Mouse (Mus musculus): Measurements from ENCODE around the gene Trim60. TPM values are rescaled to one million over a fixed set of nuclear protein-coding genes. Genes with fewer than 3 reads are reported as not detected.

Trim60 gene
- not detected in 2 replicates for polyA plus RNA-seq (2015; fragmentation: Nextera tagmentation; extraction: Ambion mirVana)

- ATAC-seq (ENCODE audit: low read depth) = no peak
- H3K27me3 ChIP-seq (ENCODE audit: control insufficient read depth, insufficient read depth, low read depth, low read length) = no peaks in the 10 kb centered on the region
- 66% methylated on average over 8 of the region's 8 CpGs for WGBS (ENCODE audit: insufficient replicate concordance)
Measured at GRCm38 (mm10) chr8:65018423-65018822, at the start of gene Trim60, which contains the start of gene Trim61. TSS of gene Trim60 (minus strand) at chr8:65018584. TSS of gene Trim61 (minus strand) at chr8:65018523.

DNA sequence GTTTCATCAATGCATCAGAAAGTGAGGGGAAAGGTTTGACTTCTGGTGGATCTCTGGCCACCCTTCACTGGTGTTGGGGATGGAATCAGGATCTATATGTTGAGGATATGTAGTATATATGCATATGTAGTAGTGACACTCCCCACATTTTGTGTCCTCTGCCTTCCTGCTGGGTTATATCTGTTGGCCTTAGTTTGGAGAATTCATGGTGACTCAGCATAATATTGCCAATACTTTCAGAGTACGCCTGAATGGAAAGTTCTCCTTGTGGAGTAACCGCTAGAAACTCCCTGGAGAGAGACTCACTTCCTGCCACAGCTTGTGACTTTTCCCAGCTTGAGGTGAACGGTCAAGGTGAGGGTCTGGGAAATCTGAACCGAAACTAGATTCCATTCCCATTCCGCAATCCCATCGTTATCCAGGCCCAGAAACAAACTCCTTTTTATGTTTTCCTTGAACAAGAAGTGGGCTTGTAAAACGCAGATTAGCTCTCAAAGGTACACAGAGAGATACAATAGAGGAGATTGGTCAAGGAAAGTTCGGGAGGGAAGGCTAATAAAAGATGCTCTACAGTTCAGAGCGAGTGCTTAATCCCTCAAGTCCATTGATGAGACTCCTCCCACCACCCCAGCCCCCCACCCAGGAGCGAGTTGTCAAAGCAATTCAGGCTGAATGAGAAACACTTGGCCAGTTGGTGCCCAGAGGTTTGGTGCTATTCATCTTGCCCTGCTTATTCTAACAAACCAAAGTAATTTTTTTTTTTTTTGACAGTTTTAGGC is 49.5 kb upstream of the Trim60 start:
- ATAC-seq (ENCODE audit: low read depth) = no peak
- Histone ChIP-seq H3K9ac (ENCODE audit: low read depth, low read length) (no peak overlapping the region), H3K27me3 (ENCODE audit: control insufficient read depth, insufficient read depth, low read depth, low read length) (no peaks in the 10 kb centered on the region), H3K9me3 (replicated peaks; ENCODE audit: control insufficient read depth, low read length) (no peaks in the 10 kb centered on the region), H3K27ac (ENCODE audit: low read length) (no peak overlapping the region), H3K4me1 (ENCODE audit: control insufficient read depth, low read depth, low read length) (no peaks in the 10 kb centered on the region), H3K36me3 (ENCODE audit: control insufficient read depth, insufficient read depth) (no peaks in the 10 kb centered on the region), H3K4me2 (ENCODE audit: low read depth, low read length) (no peak overlapping the region), H3K4me3 (ENCODE audit: low read depth, low read length) (no peak overlapping the region)
- WGBS (ENCODE audit: insufficient replicate concordance) = 50% methylated on average over 10 of the region's 10 CpGs

More at GRCm38 (mm10) chr8:65018423-65018822, at the start of gene Trim60, which contains the start of gene Trim61:
- Histone ChIP-seq H3K4me1 (ENCODE audit: control insufficient read depth, low read depth, low read length) (no peaks in the 10 kb centered on the region), H3K36me3 (ENCODE audit: control insufficient read depth, insufficient read depth) (no peaks in the 10 kb centered on the region), H3K4me3 (ENCODE audit: low read depth, low read length) (no peak within 1 kb of the TSS), H3K27ac (ENCODE audit: low read length) (no peak within 1 kb of the TSS), H3K9me3 (replicated peaks; ENCODE audit: control insufficient read depth, low read length) (no peaks in the 10 kb centered on the region), H3K9ac (ENCODE audit: low read depth, low read length) (no peak within 1 kb of the TSS), H3K4me2 (ENCODE audit: low read depth, low read length) (no peak within 1 kb of the TSS)

GRCm38 (mm10) chr8:65067031-65067430 is 48.6 kb upstream of the Trim60 start:
- no peaks in the 10 kb centered on the region for H3K36me3 ChIP-seq (ENCODE audit: control insufficient read depth, insufficient read depth)
- H3K9me3 ChIP-seq (replicated peaks; ENCODE audit: control insufficient read depth, low read length) = no peaks in the 10 kb centered on the region
- no peak overlapping the region for H3K4me3 ChIP-seq (ENCODE audit: low read depth, low read length)
- no peak overlapping the region for H3K9ac ChIP-seq (ENCODE audit: low read depth, low read length)
- no peaks in the 10 kb centered on the region for H3K4me1 ChIP-seq (ENCODE audit: control insufficient read depth, low read depth, low read length)
- no peak overlapping the region for H3K27ac ChIP-seq (ENCODE audit: low read length)
- H3K4me2 ChIP-seq (ENCODE audit: low read depth, low read length) = no peak overlapping the region
- no peaks in the 10 kb centered on the region for H3K27me3 ChIP-seq (ENCODE audit: control insufficient read depth, insufficient read depth, low read depth, low read length)
- no peak for ATAC-seq (ENCODE audit: low read depth)
- WGBS (ENCODE audit: insufficient replicate concordance) = 72% methylated on average over 4 of the region's 4 CpGs

GRCm38 (mm10) chr8:65065622-65066021 is 47.2 kb upstream of the Trim60 start:
- WGBS (ENCODE audit: insufficient replicate concordance) = 81% methylated on average over 3 of the region's 3 CpGs
- no peaks in the 10 kb centered on the region for H3K36me3 ChIP-seq (ENCODE audit: control insufficient read depth, insufficient read depth)
- H3K27ac ChIP-seq (ENCODE audit: low read length) = no peak overlapping the region
- no peak overlapping the region for H3K4me2 ChIP-seq (ENCODE audit: low read depth, low read length)
- H3K27me3 ChIP-seq (ENCODE audit: control insufficient read depth, insufficient read depth, low read depth, low read length) = no peaks in the 10 kb centered on the region
- no peaks in the 10 kb centered on the region for H3K4me1 ChIP-seq (ENCODE audit: control insufficient read depth, low read depth, low read length)
- no peak overlapping the region for H3K9ac ChIP-seq (ENCODE audit: low read depth, low read length)
- no peak overlapping the region for H3K4me3 ChIP-seq (ENCODE audit: low read depth, low read length)
- no peaks in the 10 kb centered on the region for H3K9me3 ChIP-seq (replicated peaks; ENCODE audit: control insufficient read depth, low read length)
- ATAC-seq (ENCODE audit: low read depth) = no peak

DNA sequence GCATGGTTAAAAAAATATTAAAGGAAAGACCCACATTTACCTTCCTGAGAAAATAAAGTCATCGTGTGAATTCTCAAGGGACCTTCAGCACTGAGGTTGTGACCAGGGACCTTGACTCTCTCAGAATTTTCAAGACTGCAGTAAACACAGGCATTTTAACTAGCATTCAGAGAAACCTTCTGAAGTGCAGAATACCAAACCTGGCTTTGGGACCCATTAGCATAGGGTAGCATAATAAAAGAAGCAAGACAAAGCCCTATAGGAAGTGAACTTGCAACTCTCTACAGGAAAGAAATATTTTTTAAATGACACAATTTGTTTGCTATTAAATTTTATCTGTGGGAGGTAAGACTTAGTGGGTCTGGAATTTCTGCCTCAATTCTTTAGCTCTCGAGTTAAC is 45.7 kb upstream of the Trim60 start:
- Histone ChIP-seq H3K4me3 (ENCODE audit: low read depth, low read length) (no peak overlapping the region), H3K36me3 (ENCODE audit: control insufficient read depth, insufficient read depth) (no peaks in the 10 kb centered on the region), H3K27ac (ENCODE audit: low read length) (no peak overlapping the region), H3K9me3 (replicated peaks; ENCODE audit: control insufficient read depth, low read length) (no peaks in the 10 kb centered on the region), H3K9ac (ENCODE audit: low read depth, low read length) (no peak overlapping the region), H3K27me3 (ENCODE audit: control insufficient read depth, insufficient read depth, low read depth, low read length) (no peaks in the 10 kb centered on the region), H3K4me1 (ENCODE audit: control insufficient read depth, low read depth, low read length) (no peaks in the 10 kb centered on the region), H3K4me2 (ENCODE audit: low read depth, low read length) (no peak overlapping the region)
- ATAC-seq (ENCODE audit: low read depth) = no peak
- WGBS (ENCODE audit: insufficient replicate concordance) = 36% methylated on average over 2 of the region's 2 CpGs

- WGBS (ENCODE audit: insufficient replicate concordance) = 63% methylated on average over 4 of the region's 4 CpGs
Measured at GRCm38 (mm10) chr8:65062195-65062594, 43.8 kb upstream of the Trim60 start.

DNA sequence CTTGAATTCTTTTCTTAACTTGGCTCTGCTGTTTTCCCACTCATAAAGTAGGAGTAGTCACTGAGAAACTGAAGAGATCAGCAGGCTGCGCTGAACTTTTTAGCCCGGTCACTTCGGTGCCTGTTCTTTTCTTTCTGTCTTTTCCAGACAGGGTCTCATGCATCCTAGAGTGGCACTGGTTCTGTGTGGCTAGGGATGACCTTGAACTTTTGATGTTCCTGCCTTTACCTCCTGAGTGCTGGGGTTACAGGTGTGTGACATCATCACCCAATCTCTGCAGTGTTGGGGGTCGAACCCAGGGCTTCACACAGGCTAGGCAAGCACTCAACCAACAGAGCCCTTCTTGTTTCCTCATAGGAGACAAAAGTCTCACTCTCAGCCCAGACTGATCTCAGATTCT is 38.3 kb upstream of the Trim60 start:
- Histone ChIP-seq H3K4me2 (ENCODE audit: low read depth, low read length) (no peak overlapping the region), H3K4me3 (ENCODE audit: low read depth, low read length) (no peak overlapping the region), H3K36me3 (ENCODE audit: control insufficient read depth, insufficient read depth) (no peaks in the 10 kb centered on the region), H3K9ac (ENCODE audit: low read depth, low read length) (no peak overlapping the region), H3K27me3 (ENCODE audit: control insufficient read depth, insufficient read depth, low read depth, low read length) (no peaks in the 10 kb centered on the region), H3K27ac (ENCODE audit: low read length) (no peak overlapping the region), H3K4me1 (ENCODE audit: control insufficient read depth, low read depth, low read length) (no peaks in the 10 kb centered on the region), H3K9me3 (replicated peaks; ENCODE audit: control insufficient read depth, low read length) (no peaks in the 10 kb centered on the region)
- WGBS (ENCODE audit: insufficient replicate concordance) = 82% methylated on average over 4 of the region's 4 CpGs
- ATAC-seq (ENCODE audit: low read depth) = no peak

More at GRCm38 (mm10) chr8:65062195-65062594, 43.8 kb upstream of the Trim60 start:
- H3K4me3 ChIP-seq (ENCODE audit: low read depth, low read length) = no peak overlapping the region
- H3K4me2 ChIP-seq (ENCODE audit: low read depth, low read length) = no peak overlapping the region
- H3K4me1 ChIP-seq (ENCODE audit: control insufficient read depth, low read depth, low read length) = no peaks in the 10 kb centered on the region
- H3K36me3 ChIP-seq (ENCODE audit: control insufficient read depth, insufficient read depth) = no peaks in the 10 kb centered on the region
- no peaks in the 10 kb centered on the region for H3K27me3 ChIP-seq (ENCODE audit: control insufficient read depth, insufficient read depth, low read depth, low read length)
- no peak overlapping the region for H3K9ac ChIP-seq (ENCODE audit: low read depth, low read length)
- H3K27ac ChIP-seq (ENCODE audit: low read length) = no peak overlapping the region
- no peak for ATAC-seq (ENCODE audit: low read depth)
- no peaks in the 10 kb centered on the region for H3K9me3 ChIP-seq (replicated peaks; ENCODE audit: control insufficient read depth, low read length)

DNA sequence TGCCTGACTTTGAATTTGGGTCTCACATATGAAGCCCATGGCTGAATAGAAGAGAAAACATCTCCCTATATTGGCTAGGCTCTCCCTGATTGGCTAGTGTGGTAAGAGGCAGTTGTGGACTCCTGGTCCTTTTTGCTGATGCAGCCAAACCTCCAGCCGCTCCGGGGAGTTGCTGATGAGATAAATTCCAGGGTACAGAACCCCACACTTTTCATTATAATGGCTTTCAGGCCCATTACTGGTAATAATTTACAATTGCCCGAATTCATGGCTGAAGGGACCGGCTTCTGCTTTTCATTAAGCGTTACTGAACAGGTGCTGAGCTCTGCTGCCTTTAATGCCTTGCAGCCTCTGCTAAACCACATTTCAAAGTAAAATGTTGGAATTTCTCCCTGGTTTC is 35.6 kb upstream of the Trim60 start:
- H3K4me1 ChIP-seq (ENCODE audit: control insufficient read depth, low read depth, low read length) = no peaks in the 10 kb centered on the region
- no peak for ATAC-seq (ENCODE audit: low read depth)
- 52% methylated on average over 5 of the region's 5 CpGs for WGBS (ENCODE audit: insufficient replicate concordance)
- no peak overlapping the region for H3K27ac ChIP-seq (ENCODE audit: low read length)
- no peaks in the 10 kb centered on the region for H3K36me3 ChIP-seq (ENCODE audit: control insufficient read depth, insufficient read depth)
- no peak overlapping the region for H3K9ac ChIP-seq (ENCODE audit: low read depth, low read length)
- no peak overlapping the region for H3K4me3 ChIP-seq (ENCODE audit: low read depth, low read length)
- H3K9me3 ChIP-seq (replicated peaks; ENCODE audit: control insufficient read depth, low read length) = no peaks in the 10 kb centered on the region
- H3K27me3 ChIP-seq (ENCODE audit: control insufficient read depth, insufficient read depth, low read depth, low read length) = no peaks in the 10 kb centered on the region
- H3K4me2 ChIP-seq (ENCODE audit: low read depth, low read length) = no peak overlapping the region

- Histone ChIP-seq H3K4me1 (ENCODE audit: control insufficient read depth, low read depth, low read length) (no peaks in the 10 kb centered on the region), H3K36me3 (ENCODE audit: control insufficient read depth, insufficient read depth) (no peaks in the 10 kb centered on the region), H3K9me3 (replicated peaks; ENCODE audit: control insufficient read depth, low read length) (no peaks in the 10 kb centered on the region), H3K4me3 (ENCODE audit: low read depth, low read length) (no peak overlapping the region), H3K9ac (ENCODE audit: low read depth, low read length) (no peak overlapping the region), H3K27me3 (ENCODE audit: control insufficient read depth, insufficient read depth, low read depth, low read length) (no peaks in the 10 kb centered on the region), H3K27ac (ENCODE audit: low read length) (no peak overlapping the region), H3K4me2 (ENCODE audit: low read depth, low read length) (no peak overlapping the region)
- WGBS (ENCODE audit: insufficient replicate concordance) = 56% methylated on average over 3 of the region's 3 CpGs
- ATAC-seq (ENCODE audit: low read depth) = no peak
Measured at GRCm38 (mm10) chr8:65053554-65053953, 35.2 kb upstream of the Trim60 start.

Measured in liver, embryonic 16.5 days (tissue).